10 mouse cellular contexts compared by ENCODE assay signal in the genomic region with DNA sequence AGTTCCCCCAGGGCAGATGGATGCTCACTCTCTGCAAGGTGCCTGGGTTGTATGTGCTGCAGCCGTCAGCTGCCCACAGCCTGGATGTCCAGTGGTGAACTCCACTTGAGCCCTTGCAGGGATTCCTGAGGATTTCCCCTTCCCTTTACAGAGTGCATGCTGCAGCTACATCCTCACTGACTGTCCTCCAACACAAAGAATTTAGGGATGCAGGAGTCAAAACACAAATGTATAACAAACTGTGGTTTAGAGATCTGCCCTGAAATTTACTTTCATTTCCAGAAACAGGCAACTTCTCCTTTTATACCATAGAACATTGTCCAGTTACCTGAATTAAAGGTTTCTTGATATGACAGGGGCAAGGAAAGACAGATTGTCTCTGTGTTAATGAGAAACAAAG. TPM values are rescaled to one million over a fixed set of nuclear protein-coding genes. Genes with fewer than 3 reads are reported as not detected.
"Had no signal": no experiment of that assay in that cellular context is flagged by ENCODE, and none has a peak within 500 bp of the region (broad histone marks: within the 10 kb centered on the region; RNA-seq: fewer than 3 reads in every experiment).

No protein-coding gene starts in this region.

RNA-seq across cellular contexts. Expression of gene Hsd3b5, which starts 13.3 kb away (rescaled TPM):
- total RNA-seq: left cerebral cortex, adult 2 months; left cerebral cortex, adult 8-10 months; left cerebral cortex, postnatal 10 days; left cerebral cortex, postnatal 14 days; left cerebral cortex, postnatal 25 days; left cerebral cortex, postnatal 36 days; left cerebral cortex, postnatal 4 days; megakaryocyte-erythroid progenitor cell, adult 5-6 weeks; midbrain, postnatal 0 days; monocyte, adult 5-6 weeks had no signal

RNA-seq across cellular contexts. Expression of gene Gm10681, which starts 28.2 kb away (rescaled TPM):
- total RNA-seq: left cerebral cortex, adult 2 months; left cerebral cortex, adult 8-10 months; left cerebral cortex, postnatal 10 days; left cerebral cortex, postnatal 14 days; left cerebral cortex, postnatal 25 days; left cerebral cortex, postnatal 36 days; left cerebral cortex, postnatal 4 days; megakaryocyte-erythroid progenitor cell, adult 5-6 weeks; midbrain, postnatal 0 days; monocyte, adult 5-6 weeks had no signal
